Mouse (Mus musculus) forelimb bud, embryonic 11.5 days (tissue): ENCODE measurements around the gene Scgb1b3.

Experiments
- DNase-seq: peaks from one replicate; pipeline ENCODE4 v3.0.0-alpha.2; 2012; ENCODE audit warnings: low read depth, low spot score

Gene Scgb1b3

GRCm38 (mm10) chr7:31375292-31375691 is at the start of gene Scgb1b3:
Scgb1b3 (plus strand) TSS chr7:31375592.
- DNase-seq = no peak

GRCm38 (mm10) chr7:31362022-31362560 is 13.3 kb upstream of the Scgb1b3 start, which contains the start of gene Scgb2b3:
Scgb2b3 (minus strand) TSS chr7:31362072.
- DNase-seq = no peak
